Mouse (Mus musculus) embryonic facial prominence, embryonic 13.5 days (tissue): Measurements from ENCODE around the gene Mthfd1l. TPM values are rescaled to one million over a fixed set of nuclear protein-coding genes. Genes with fewer than 3 reads are reported as not detected.

Experiments
- ATAC-seq: fragments of 200-750 bp; cut with Nextera tagmentation; 2 replicates; pipeline ENCODE4 v1.8.0; 2017; ENCODE audit warnings: low read depth; ENCODE audit not compliant: insufficient number of reproducible peaks, insufficient read depth, low FRiP score, low TSS enrichment
- H3K27ac ChIP-seq: fragments of 300-500 bp; sonication (generic); 2 replicates; pipeline ENCODE4 v1.5.1; 2015; ENCODE audit warnings: moderate library complexity, mild to moderate bottlenecking, inconsistent platforms
- H3K27me3 ChIP-seq: fragments of 300-500 bp; sonication (generic); 2 replicates; pipeline ENCODE4 v1.6.1; 2015; ENCODE audit warnings: mild to moderate bottlenecking, inconsistent platforms
- H3K36me3 ChIP-seq: fragments of 300-500 bp; sonication (generic); 2 replicates; pipeline ENCODE4 v1.6.1; 2015; ENCODE audit warnings: mild to moderate bottlenecking, inconsistent platforms
- H3K4me1 ChIP-seq: fragments of 300-500 bp; sonication (generic); 2 replicates; pipeline ENCODE4 v1.6.1; 2015; ENCODE audit warnings: inconsistent platforms
- H3K4me2 ChIP-seq: fragments of 300-500 bp; sonication (generic); 2 replicates; pipeline ENCODE4 v1.6.1; 2015; ENCODE audit warnings: moderate library complexity, mild to moderate bottlenecking, inconsistent platforms
- H3K4me3 ChIP-seq: fragments of 300-500 bp; sonication (generic); 2 replicates; pipeline ENCODE4 v1.5.1; 2015; ENCODE audit warnings: mild to moderate bottlenecking, inconsistent platforms
- H3K9ac ChIP-seq: fragments of 300-500 bp; sonication (generic); 2 replicates; pipeline ENCODE4 v1.6.1; 2015; ENCODE audit warnings: mild to moderate bottlenecking, inconsistent platforms
- H3K9me3 ChIP-seq: fragments of 300-500 bp; sonication (generic); 2 replicates; pipeline ENCODE4 v1.6.1; 2016; ENCODE audit warnings: inconsistent platforms
- WGBS: fragments of 180-500 bp; shearing (Covaris S2); methylation state at CpG from one replicate; pipeline ENCODE4 v1.1.7; 2015; ENCODE audit warnings: mixed read lengths; 5-methylcytosine and 5-hydroxymethylcytosine counted together
- polyA plus RNA-seq: library from polyadenylated mRNA; unstranded; fragments of >200 nt; fragmentation: Nextera tagmentation; extraction: Ambion mirVana; gene quantifications from 2 replicates; pipeline ENCODE4 v1.2.1, GENCODE M21; 2015

Gene Mthfd1l
- polyA plus RNA-seq = 10.4 and 11.0 TPM in 2 replicates

- Histone ChIP-seq H3K27me3 (no peaks in the 10 kb centered on the region), H3K27ac (peak within 1 kb of the TSS; percentile 94), H3K4me2 (peak within 1 kb of the TSS; percentile 94), H3K4me3 (peak within 1 kb of the TSS; percentile 74), H3K4me1 (peaks cover 35% of the 10 kb centered on the region), H3K9me3 (no peaks in the 10 kb centered on the region), H3K36me3 (no peaks in the 10 kb centered on the region), H3K9ac (peak within 1 kb of the TSS; percentile 83)
- peak; percentile 59 for ATAC-seq
- under 1% methylated on average over 40 of the region's 40 CpGs for WGBS
Observed at GRCm38 (mm10) chr10:3972981-3973588, at the start of gene Mthfd1l. Gene Mthfd1l (plus strand): TSS chr10:3973118.

DNA sequence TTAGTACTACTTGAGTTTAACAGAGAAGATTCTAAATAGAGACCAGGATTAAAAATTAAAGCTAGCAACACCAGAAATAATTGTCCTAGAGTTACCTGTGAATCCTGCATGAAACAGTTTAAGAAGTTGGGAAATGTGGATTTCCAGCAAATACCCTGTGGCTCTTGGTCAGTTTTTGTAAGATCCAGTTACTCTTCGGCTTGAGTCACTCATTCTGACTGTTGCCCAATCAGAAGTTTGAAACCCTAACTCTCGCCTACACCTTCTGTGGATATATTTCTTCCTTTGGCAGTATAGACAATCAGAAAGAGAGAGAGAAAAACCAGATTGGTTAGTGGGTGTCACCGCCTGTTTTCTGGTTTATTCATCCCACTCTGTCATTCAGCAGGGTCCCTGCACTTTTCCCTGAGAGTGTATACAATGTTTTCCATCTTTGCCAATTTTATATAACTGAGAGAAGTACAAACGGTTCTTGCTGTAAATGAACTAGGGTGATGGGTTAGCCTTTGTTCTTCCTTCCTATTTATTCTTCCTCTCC, 44.8 kb upstream of the Mthfd1l start:
- WGBS = 75% methylated on average over 4 of the region's 4 CpGs
- H3K4me1 ChIP-seq = peaks cover 3% of the 10 kb centered on the region; the same call in 1 of the 2 replicates
- H3K27ac ChIP-seq = no peak overlapping the region
- H3K36me3 ChIP-seq = peaks cover 11% of the 10 kb centered on the region; the same call in 1 of the 2 replicates
- ATAC-seq = no peak
- no peak overlapping the region for H3K4me3 ChIP-seq
- H3K4me2 ChIP-seq = no peak overlapping the region
- H3K9ac ChIP-seq = no peak overlapping the region
- no peaks in the 10 kb centered on the region for H3K27me3 ChIP-seq
- H3K9me3 ChIP-seq = no peaks in the 10 kb centered on the region

- H3K27ac ChIP-seq = no peak overlapping the region
- no peaks in the 10 kb centered on the region for H3K9me3 ChIP-seq
- peaks cover 6% of the 10 kb centered on the region; the same call in 1 of the 2 replicates for H3K36me3 ChIP-seq
- peaks cover 12% of the 10 kb centered on the region for H3K4me1 ChIP-seq
- ATAC-seq = no peak
- no peaks in the 10 kb centered on the region for H3K27me3 ChIP-seq
- no peak overlapping the region for H3K4me2 ChIP-seq
- no peak overlapping the region for H3K9ac ChIP-seq
- no peak overlapping the region for H3K4me3 ChIP-seq
Observed at GRCm38 (mm10) chr10:3931831-3932230, 41.1 kb upstream of the Mthfd1l start.

GRCm38 (mm10) chr10:3933311-3933940, 39.5 kb upstream of the Mthfd1l start:
- Histone ChIP-seq H3K9me3 (no peaks in the 10 kb centered on the region), H3K36me3 (peaks cover 9% of the 10 kb centered on the region; the same call in 1 of the 2 replicates), H3K27me3 (no peaks in the 10 kb centered on the region), H3K9ac (no peak overlapping the region), H3K4me1 (peaks cover 12% of the 10 kb centered on the region), H3K27ac (peak overlapping the region; percentile 33), H3K4me2 (peak overlapping the region; percentile 0; the same call in 1 of the 2 replicates), H3K4me3 (no peak overlapping the region)
- no peak for ATAC-seq
- 18% methylated on average over 12 of the region's 12 CpGs for WGBS

- Histone ChIP-seq H3K4me1 (peaks cover 22% of the 10 kb centered on the region), H3K36me3 (peaks cover 17% of the 10 kb centered on the region), H3K9ac (no peak overlapping the region), H3K4me2 (no peak overlapping the region), H3K27me3 (no peaks in the 10 kb centered on the region), H3K9me3 (no peaks in the 10 kb centered on the region), H3K4me3 (no peak overlapping the region), H3K27ac (no peak overlapping the region)
- ATAC-seq = no peak
Observed at GRCm38 (mm10) chr10:3936864-3937263, 36.1 kb upstream of the Mthfd1l start.

- Histone ChIP-seq H3K36me3 (peaks cover 17% of the 10 kb centered on the region), H3K9me3 (no peaks in the 10 kb centered on the region), H3K4me3 (no peak overlapping the region), H3K9ac (no peak overlapping the region), H3K4me1 (peaks cover 15% of the 10 kb centered on the region), H3K27ac (no peak overlapping the region), H3K27me3 (no peaks in the 10 kb centered on the region), H3K4me2 (no peak overlapping the region)
- no peak for ATAC-seq
- whole genome bisulfite sequencing = 90% methylated on average over 11 of the region's 11 CpGs
Observed at GRCm38 (mm10) chr10:3939895-3940595, 32.9 kb upstream of the Mthfd1l start.

DNA sequence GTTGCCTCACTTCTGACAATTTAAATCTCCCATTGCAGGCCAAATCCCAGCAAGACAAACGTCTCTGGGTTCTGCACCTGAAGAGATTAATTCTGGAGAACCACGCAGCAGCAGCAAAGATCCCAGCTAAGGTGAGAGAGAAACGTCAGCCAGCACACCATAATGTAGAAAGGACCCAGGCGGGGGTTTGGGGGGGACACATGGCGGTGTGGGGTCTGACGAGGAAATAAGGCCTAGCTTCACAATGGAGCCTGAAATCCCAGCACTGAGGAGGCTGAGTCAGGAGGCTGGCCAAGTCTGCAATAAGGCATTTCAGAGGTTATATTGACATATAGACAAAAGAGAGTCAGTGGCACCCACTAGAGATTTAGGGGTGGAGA, 32.3 kb upstream of the Mthfd1l start:
- 82% methylated on average over 6 of the region's 6 CpGs for WGBS
- Histone ChIP-seq H3K4me3 (no peak overlapping the region), H3K27me3 (no peaks in the 10 kb centered on the region), H3K36me3 (peaks cover 17% of the 10 kb centered on the region), H3K4me2 (no peak overlapping the region), H3K9me3 (no peaks in the 10 kb centered on the region), H3K27ac (no peak overlapping the region), H3K9ac (no peak overlapping the region), H3K4me1 (peaks cover 15% of the 10 kb centered on the region)
- no peak for ATAC-seq

DNA sequence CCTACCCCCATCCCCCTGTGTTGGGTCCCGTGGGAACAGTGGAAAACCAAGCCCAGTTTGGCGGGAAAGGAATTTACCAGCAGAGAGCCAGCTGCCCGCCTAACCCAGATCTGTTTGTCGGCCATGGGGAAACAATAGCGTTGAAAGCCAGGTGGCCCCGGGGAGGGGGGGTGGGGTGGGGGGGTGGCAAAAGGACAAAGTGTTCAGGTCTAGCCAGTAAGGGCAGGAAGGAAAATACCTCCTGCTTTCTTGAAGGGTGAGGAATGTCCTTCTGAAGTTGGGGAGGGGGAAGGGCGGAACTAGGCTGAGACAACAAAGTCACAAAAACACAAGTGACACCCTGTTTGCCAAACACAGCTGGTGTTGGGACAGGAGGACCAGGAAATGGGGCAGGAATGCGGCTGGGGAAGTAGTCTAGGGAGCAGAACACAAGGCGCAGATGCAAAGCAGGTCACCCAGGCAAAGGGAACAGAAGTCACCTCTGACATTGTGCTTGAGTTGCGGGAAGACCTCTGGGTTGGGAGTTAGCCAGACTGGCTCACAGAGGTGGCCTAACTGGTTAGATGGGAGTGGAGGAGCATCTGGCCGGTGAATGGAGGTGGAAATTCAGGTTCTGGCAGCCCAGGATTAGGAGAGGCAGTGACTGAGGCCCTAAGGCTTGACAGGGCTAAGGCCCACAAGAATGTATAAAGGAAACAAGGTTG, 31.7 kb upstream of the Mthfd1l start:
- no peak overlapping the region for H3K4me3 ChIP-seq
- no peak overlapping the region for H3K9ac ChIP-seq
- H3K4me2 ChIP-seq = no peak overlapping the region
- no peaks in the 10 kb centered on the region for H3K27me3 ChIP-seq
- peak; percentile 62; the same call in 1 of the 2 replicates for ATAC-seq
- H3K4me1 ChIP-seq = peaks cover 15% of the 10 kb centered on the region
- H3K36me3 ChIP-seq = peaks cover 17% of the 10 kb centered on the region
- peak overlapping the region; percentile 66 for H3K27ac ChIP-seq
- 29% methylated on average over 11 of the region's 11 CpGs for WGBS
- no peaks in the 10 kb centered on the region for H3K9me3 ChIP-seq

GRCm38 (mm10) chr10:3942289-3942688, 30.6 kb upstream of the Mthfd1l start:
- Histone ChIP-seq H3K9me3 (no peaks in the 10 kb centered on the region), H3K4me1 (peaks cover 15% of the 10 kb centered on the region), H3K4me2 (no peak overlapping the region), H3K27me3 (no peaks in the 10 kb centered on the region), H3K36me3 (peaks cover 23% of the 10 kb centered on the region), H3K27ac (peak overlapping the region; percentile 55), H3K9ac (no peak overlapping the region), H3K4me3 (no peak overlapping the region)
- 50% methylated on average over 6 of the region's 6 CpGs for WGBS
- no peak for ATAC-seq

- H3K9ac ChIP-seq = no peak overlapping the region
- no peaks in the 10 kb centered on the region for H3K9me3 ChIP-seq
- ATAC-seq = no peak
- H3K4me1 ChIP-seq = peaks cover 15% of the 10 kb centered on the region
- no peak overlapping the region for H3K27ac ChIP-seq
- WGBS = 33% methylated on average over 10 of the region's 10 CpGs
- H3K4me3 ChIP-seq = no peak overlapping the region
- peaks cover 31% of the 10 kb centered on the region for H3K36me3 ChIP-seq
- H3K27me3 ChIP-seq = no peaks in the 10 kb centered on the region
- H3K4me2 ChIP-seq = no peak overlapping the region
Observed at GRCm38 (mm10) chr10:3943492-3944395, 29.2 kb upstream of the Mthfd1l start.
